Mouse (Mus musculus) embryonic fibroblast, embryonic 13.5 days (primary cell): ENCODE measurements around the gene Daglb.

Experiments
- CTCF ChIP-seq: IDR thresholded peaks from 2 replicates; pipeline ENCODE4 v1.5.1; 2011; ENCODE audit warnings: mild to moderate bottlenecking, control low read depth, low read length, moderate library complexity, borderline replicate concordance; ENCODE audit not compliant: insufficient read depth
- POLR2A ChIP-seq: IDR thresholded peaks from 2 replicates; pipeline ENCODE4 v1.6.1; 2011; ENCODE audit warnings: low read depth, mild to moderate bottlenecking, control low read depth, low read length, moderate library complexity

- TF ChIP-seq CTCF (no peak), POLR2A (no peak)
These were observed 23.6 kb downstream of the Daglb start for GRCm38 (mm10) chr5:143487998-143488397.
